Mouse (Mus musculus) olfactory bulb, adult 2 months (tissue): ENCODE results near the gene Slc30a7.

Experiments
- CTCF ChIP-seq: fragments of 200-500 bp; IDR thresholded peaks from 2 replicates; pipeline ENCODE4 v1.5.1; 2012; ENCODE audit warnings: low read depth, mild to moderate bottlenecking, low read length, moderate library complexity; ENCODE audit not compliant: insufficient read depth
- POLR2A ChIP-seq: fragments of 200-500 bp; IDR thresholded peaks from 2 replicates; pipeline ENCODE4 v1.6.1; 2012; ENCODE audit warnings: mild to moderate bottlenecking, low read depth, low read length, moderate library complexity; ENCODE audit not compliant: insufficient read depth

- TF ChIP-seq POLR2A (no peak), CTCF (no peak)
Observed at GRCm38 (mm10) chr3:116026996-116027395, 19.8 kb upstream of the Slc30a7 start.
